In genomic region chr6:145173781-145174191, GRCm38 (mm10) we compare ENCODE assay signal across 8 mouse cellular contexts. TPM values are rescaled to one million over a fixed set of nuclear protein-coding genes. Genes with fewer than 3 reads are reported as not detected.
DNase-seq lines count a peak whose midpoint lies in the region; ATAC-seq and TF ChIP-seq lines count a peak whose summit lies in the region.

No protein-coding gene starts in this region.

- H3K36me3 ChIP-seq in liver, postnatal 0 days (replicated peaks; ENCODE audit: insufficient read depth, low read length), result peaks cover 11% of the 10 kb centered on the region

- TF ChIP-seq EP300 in liver, postnatal 0 days (IDR thresholded peaks at IDR 0.05; ENCODE audit: low read depth), result no peak

- no peak overlapping the region for H3K4me3 ChIP-seq in liver, postnatal 0 days (ENCODE audit: low read depth, low read length)

- no peak for ATAC-seq in liver, postnatal 0 days

- no peak overlapping the region for H3K4me2 ChIP-seq in liver, postnatal 0 days (ENCODE audit: low read depth, low read length)

- H3K27ac ChIP-seq in liver, postnatal 0 days (ENCODE audit: low read depth), result no peak overlapping the region

- DNase-seq in R1 (ENCODE audit: low read depth, low spot score), result peak; percentile 71
- peak; percentile 53 for DNase-seq in embryo, embryonic 9.5 days (ENCODE audit: extremely low spot score)
- peak; percentile 83 for DNase-seq in heart, adult 8-10 months (ENCODE audit: low spot score)
- peak; percentile 91 for DNase-seq in kidney, adult 18-20 months
- peak; percentile 68 for DNase-seq in liver, postnatal 0 days
- peak; percentile 88 for DNase-seq in ovary, adult 18-20 months (ENCODE audit: low spot score)
- DNase-seq in layer of hippocampus, adult 11-12 months (ENCODE audit: low spot score), result no peak
- no peak for DNase-seq in layer of hippocampus, adult 18-20 months (ENCODE audit: low spot score in 2 of 2)

- H3K4me1 ChIP-seq in liver, postnatal 0 days (ENCODE audit: insufficient read depth), result no peaks in the 10 kb centered on the region

- no peak overlapping the region for H3K9ac ChIP-seq in liver, postnatal 0 days (replicated peaks)

- no peaks in the 10 kb centered on the region for H3K9me3 ChIP-seq in liver, postnatal 0 days (ENCODE audit: low read length)

- 61% methylated on average over 10 of the region's 11 CpGs for WGBS in liver, postnatal 0 days (ENCODE audit: insufficient replicate concordance)

- TF ChIP-seq CTCF in liver, postnatal 0 days (IDR thresholded peaks at IDR 0.05; ENCODE audit: low read depth), result no peak

- H3K27me3 ChIP-seq in liver, postnatal 0 days (ENCODE audit: insufficient read depth, low read length), result no peaks in the 10 kb centered on the region

RNA-seq across cellular contexts. Expression of gene Casc1, which starts 37.0 kb away (rescaled TPM):
- 1 to 10 TPM; 1.0 to 1.8 (median 1.6) TPM for total RNA-seq in heart, adult 8-10 months (2022)
- 0.11 and 0.13 TPM in 2 replicates for polyA plus RNA-seq in liver, postnatal 0 days (2015; fragmentation: Nextera tagmentation; extraction: Ambion mirVana)
- total RNA-seq in layer of hippocampus, adult 18-20 months (2021), result 1 to 10 TPM; 1.0 to 1.3 TPM

RNA-seq across cellular contexts. Expression of gene Etfrf1, which starts 37.1 kb away (rescaled TPM):
- 100 to 1,000 TPM; 102 to 139 (median 118) TPM for total RNA-seq in heart, adult 8-10 months (2022)
- 42.3 and 44.9 TPM in 2 replicates for polyA plus RNA-seq in liver, postnatal 0 days (2015; fragmentation: Nextera tagmentation; extraction: Ambion mirVana)
- 10 to 100 TPM; 26.5 to 26.9 TPM for total RNA-seq in layer of hippocampus, adult 18-20 months (2021)

RNA-seq across cellular contexts. Expression of gene Lrmp, which starts 58.3 kb away (rescaled TPM):
- total RNA-seq in heart, adult 8-10 months (2022), result 1 to 10 TPM; 1.1 to 3.3 (median 1.2) TPM
- polyA plus RNA-seq in liver, postnatal 0 days (2015; fragmentation: Nextera tagmentation; extraction: Ambion mirVana), result 26.8 and 28.0 TPM in 2 replicates
- total RNA-seq in layer of hippocampus, adult 18-20 months (2021), result 1 to 10 TPM; 3.5 to 4.5 TPM

Comparison
In these comparisons a context has a peak if more than half of its experiments do, and no peak if none do; other contexts are left out.
1. DNase-seq: peak in R1 (single experiment), embryo, embryonic 9.5 days (single experiment), heart, adult 8-10 months (single experiment), kidney, adult 18-20 months (single experiment), liver, postnatal 0 days (single experiment) and ovary, adult 18-20 months (single experiment); none in layer of hippocampus, adult 11-12 months (single experiment) and layer of hippocampus, adult 18-20 months (0 of 2).